Mouse (Mus musculus) olfactory bulb, adult 2 months (tissue): ENCODE results near the gene Il2rg. TPM values are rescaled to one million over a fixed set of nuclear protein-coding genes. Genes with fewer than 3 reads are reported as not detected.

Experiments used
- H3K27ac ChIP-seq: fragments of 200-500 bp; 2 replicates; pipeline ENCODE4 v1.5.1; 2012; ENCODE audit warnings: low read depth, low read length; ENCODE audit not compliant: insufficient read depth
- H3K4me1 ChIP-seq: fragments of 200-500 bp; 2 replicates; pipeline ENCODE4 v1.6.1; 2012; ENCODE audit warnings: low read length; ENCODE audit not compliant: control insufficient read depth, insufficient read depth
- H3K4me3 ChIP-seq: fragments of 200-500 bp; 2 replicates; pipeline ENCODE4 v1.5.1; 2012; ENCODE audit warnings: mild to moderate bottlenecking, low read depth, low read length, moderate library complexity; ENCODE audit not compliant: insufficient read depth
- CTCF ChIP-seq: fragments of 200-500 bp; IDR thresholded peaks from 2 replicates; pipeline ENCODE4 v1.5.1; 2012; ENCODE audit warnings: low read depth, mild to moderate bottlenecking, low read length, moderate library complexity; ENCODE audit not compliant: insufficient read depth
- POLR2A ChIP-seq: fragments of 200-500 bp; IDR thresholded peaks from 2 replicates; pipeline ENCODE4 v1.6.1; 2012; ENCODE audit warnings: mild to moderate bottlenecking, low read depth, low read length, moderate library complexity; ENCODE audit not compliant: insufficient read depth
- WGBS: fragments of 180-500 bp; shearing (Covaris S2); methylation state at CpG from one replicate; pipeline ENCODE4 v1.1.7; 2018; 5-methylcytosine and 5-hydroxymethylcytosine counted together
- polyA plus RNA-seq: library from polyadenylated mRNA; stranded (reverse); fragments of >200 nt; gene quantifications from 2 replicates; pipeline ENCODE4 v1.2.4, GENCODE M21; 2012; ENCODE audit warnings: low replicate concordance; ENCODE audit not compliant: missing spikeins, insufficient read depth, insufficient read length

Il2rg gene
- polyA plus RNA-seq, 1 experiment = not detected

DNA sequence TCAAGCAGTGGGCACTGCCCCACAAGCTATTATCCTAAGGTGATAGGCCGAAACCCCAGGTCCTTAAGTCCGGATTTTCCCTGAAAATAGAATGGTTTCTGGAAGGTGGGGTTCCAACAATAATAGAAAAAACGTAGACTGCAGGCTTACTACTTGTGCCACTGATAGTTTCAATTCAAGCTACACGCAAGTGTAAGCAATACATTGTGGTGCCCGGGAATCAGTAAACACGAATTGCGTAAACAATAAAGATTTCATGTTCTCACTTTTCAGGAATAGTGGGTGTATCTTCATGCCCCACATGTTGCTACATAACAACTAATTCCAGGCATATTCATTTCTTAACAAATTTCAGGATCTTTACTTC, 45.3 kb downstream of the Il2rg start:
- Histone ChIP-seq H3K27ac (peak overlapping the region; percentile 41; the same call in 1 of the 2 replicates), H3K4me1 (no peaks in the 10 kb centered on the region), H3K4me3 (peak overlapping the region; percentile 30)
- TF ChIP-seq CTCF (no peak), POLR2A (no peak)
- 22% methylated on average over 7 of the region's 7 CpGs for WGBS

DNA sequence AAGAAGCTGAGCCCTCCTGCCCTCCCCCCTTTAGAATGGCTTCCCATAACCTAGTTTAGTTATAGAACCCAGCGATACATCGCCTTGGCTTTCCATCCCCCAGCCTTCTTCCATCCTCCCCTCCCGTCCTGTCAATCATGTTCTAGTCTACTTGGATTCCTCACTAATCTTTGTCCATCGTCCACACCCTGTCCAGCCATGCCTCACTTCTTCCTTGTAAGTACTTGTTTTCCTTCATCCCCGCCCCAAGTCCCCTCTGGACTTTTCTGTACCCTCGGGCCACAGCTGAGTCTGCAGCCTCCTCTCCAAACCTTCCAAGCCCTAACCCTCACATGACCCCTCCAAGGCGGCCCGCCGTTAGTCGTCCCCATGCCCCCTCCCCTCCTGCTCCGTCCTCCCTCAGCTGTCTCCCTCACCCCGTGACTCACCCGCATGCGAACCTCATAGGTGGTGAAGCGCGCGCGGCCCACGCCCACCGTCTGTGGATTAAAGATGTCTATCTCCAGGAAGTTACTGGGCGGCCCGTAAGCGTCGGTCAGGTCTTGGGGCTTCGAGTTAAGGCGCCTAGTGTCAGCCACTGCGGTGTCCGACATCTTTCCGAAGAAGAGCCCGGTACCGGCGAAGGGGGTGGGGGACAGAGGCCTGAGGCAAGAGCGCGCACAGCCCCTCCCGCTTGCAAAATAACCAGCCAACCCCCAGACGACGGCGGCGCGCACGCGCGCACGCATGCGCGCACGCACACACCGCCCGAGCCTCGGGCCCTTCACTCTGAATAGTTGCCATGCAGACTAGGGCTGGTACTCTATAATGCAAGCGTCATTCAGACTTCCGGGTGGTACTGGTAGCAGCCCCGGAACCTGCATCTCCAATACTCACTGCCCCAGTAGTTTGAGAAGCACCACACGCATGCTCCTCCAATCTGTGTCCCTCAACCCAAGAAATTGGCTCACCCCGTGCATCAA, 45.9 kb downstream of the Il2rg start, which contains the start of gene Snx12:
Gene Snx12, minus strand, starts transcription at position 730 of the 962 bp plus-strand sequence.
- H3K4me1 ChIP-seq = no peaks in the 10 kb centered on the region
- H3K4me3 ChIP-seq = peak within 1 kb of the TSS; percentile 84
- 28% methylated on average over 55 of the region's 55 CpGs for WGBS
- peak within 1 kb of the TSS; percentile 85 for H3K27ac ChIP-seq
- TF ChIP-seq CTCF = no peak
- 0 out of 2 replicates have a peak, but pooled peaks have one; percentile 17 for TF ChIP-seq POLR2A

Other genes with a start within 250 kb of the Il2rg start
- gene Tex11, start 208.6 kb downstream of the Il2rg start, polyA plus RNA-seq = not detected in 2 replicates
- gene Slc7a3, start 182.2 kb downstream of the Il2rg start, polyA plus RNA-seq = not detected in 2 replicates
- gene Snx12, start 45.7 kb downstream of the Il2rg start, polyA plus RNA-seq = not detected in 2 replicates
- gene Foxo4, start 13.7 kb downstream of the Il2rg start, polyA plus RNA-seq = not detected in 2 replicates
- not detected in 2 replicates for gene Gm614, start 4.3 kb downstream of the Il2rg start, polyA plus RNA-seq
- not detected in 2 replicates for gene Gm20489, start 768 bp upstream of the Il2rg start, polyA plus RNA-seq
- gene Med12, start 5.8 kb upstream of the Il2rg start, polyA plus RNA-seq = not detected in 2 replicates
- not detected in 2 replicates for gene Nlgn3, start 30.9 kb upstream of the Il2rg start, polyA plus RNA-seq
- gene Gjb1, start 108.1 kb upstream of the Il2rg start, polyA plus RNA-seq = not detected in 2 replicates
- gene Zmym3, start 152.6 kb upstream of the Il2rg start, polyA plus RNA-seq = not detected in 2 replicates
- 352 TPM in 1 of 2 replicates, not detected in the other for gene Nono, start 161.1 kb upstream of the Il2rg start, polyA plus RNA-seq
- not detected in 2 replicates for gene Itgb1bp2, start 180.8 kb upstream of the Il2rg start, polyA plus RNA-seq